Mouse (Mus musculus) liver, postnatal 0 days (tissue): Measurements from ENCODE around the gene Myo1e.

Experiments used
- CTCF ChIP-seq: sonication (generic); IDR thresholded peaks from 2 replicates; pipeline ENCODE4 v1.5.1; 2016; ENCODE audit warnings: antibody characterized with exemption, low read depth
- EP300 ChIP-seq: IDR thresholded peaks from 2 replicates; pipeline ENCODE4 v1.6.1; 2016; ENCODE audit warnings: antibody characterized with exemption, low read depth, mild to moderate bottlenecking

GRCm38 (mm10) chr9:70314019-70314418, 106.9 kb downstream of the Myo1e start:
- TF ChIP-seq EP300: no peak
- TF ChIP-seq CTCF: 0 out of 2 replicates have a peak, but pooled peaks have one; percentile 27
